Mouse (Mus musculus): ENCODE measurements at regions not wholly inside any gene's neighbourhood (a gene's known extent, or its start where the extent isn't known, plus 50 kb on each side); places are given as distances from the start of the nearest gene placed in this dataset.

DNA sequence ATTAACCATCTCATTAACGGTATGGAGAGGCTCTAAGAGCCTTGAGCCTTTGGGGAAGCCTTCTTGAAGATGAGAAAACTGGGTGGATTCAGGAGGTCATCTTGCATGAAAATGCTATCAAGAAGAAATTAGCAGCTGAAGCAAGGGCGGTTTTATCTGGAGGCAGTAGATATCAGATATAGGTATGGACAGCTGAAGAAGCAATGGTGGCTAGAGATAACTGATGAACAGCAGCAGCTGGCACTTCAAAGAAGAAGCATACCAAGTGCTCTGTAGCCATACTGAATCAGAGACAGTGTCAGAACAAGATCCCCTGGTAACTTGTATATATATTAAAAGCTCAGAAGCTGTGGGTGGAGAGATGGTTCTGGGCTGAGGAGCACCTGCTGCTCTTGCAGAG is 73.2 kb downstream of the P2ry1 start:
- WGBS = 81% methylated on average over 2 of the region's 2 CpGs
- TF ChIP-seq POLR2A (IDR thresholded peaks at IDR 0.05; ENCODE audit: low read depth, low read length) (no peak), CTCF (IDR thresholded peaks at IDR 0.05; ENCODE audit: extremely low read depth, insufficient read depth, insufficient read length, insufficient replicate concordance) (no peak)

DNA sequence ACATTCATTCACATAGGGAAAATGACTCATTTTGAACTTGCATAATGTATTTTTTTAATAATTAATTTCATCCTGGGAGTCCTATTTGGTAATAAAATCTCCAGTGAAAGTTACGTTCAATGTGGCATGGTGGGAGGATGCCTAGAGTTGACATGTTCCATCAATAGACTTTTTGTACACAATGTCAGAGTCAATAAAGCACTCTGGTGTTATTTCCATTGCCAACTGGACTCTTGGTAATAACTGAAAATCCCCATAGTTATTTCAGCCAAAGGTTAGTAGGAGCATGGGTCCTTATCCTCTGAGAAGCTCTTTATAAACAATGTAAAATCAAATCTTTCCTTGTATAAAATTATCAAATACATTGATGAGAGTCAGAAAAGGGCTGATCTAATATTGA is 87.3 kb downstream of the P2ry1 start:
- no peak for DNase-seq (ENCODE audit: low read depth in 1 of 2, low spot score in 2 of 2)
- 95% methylated on average over 1 of the region's 1 CpGs for WGBS

More for the DNA sequence above, 73.2 kb downstream of the P2ry1 start:
- H3K27me3 ChIP-seq (ENCODE audit: control insufficient read depth, insufficient read depth, low read length) = no peaks in the 10 kb centered on the region
- no peaks in the 10 kb centered on the region for H3K36me3 ChIP-seq (ENCODE audit: control insufficient read depth, insufficient read depth, low read length)
- no peak overlapping the region for H3K27ac ChIP-seq (ENCODE audit: insufficient read depth, low read length)
- no peak overlapping the region for H3K4me3 ChIP-seq (ENCODE audit: extremely low read depth, insufficient read depth, insufficient read length)
- no peak for DNase-seq (ENCODE audit: low read depth in 1 of 2, low spot score in 2 of 2)
- H3K4me1 ChIP-seq (ENCODE audit: control insufficient read depth, insufficient read depth, insufficient read length) = no peaks in the 10 kb centered on the region

DNA sequence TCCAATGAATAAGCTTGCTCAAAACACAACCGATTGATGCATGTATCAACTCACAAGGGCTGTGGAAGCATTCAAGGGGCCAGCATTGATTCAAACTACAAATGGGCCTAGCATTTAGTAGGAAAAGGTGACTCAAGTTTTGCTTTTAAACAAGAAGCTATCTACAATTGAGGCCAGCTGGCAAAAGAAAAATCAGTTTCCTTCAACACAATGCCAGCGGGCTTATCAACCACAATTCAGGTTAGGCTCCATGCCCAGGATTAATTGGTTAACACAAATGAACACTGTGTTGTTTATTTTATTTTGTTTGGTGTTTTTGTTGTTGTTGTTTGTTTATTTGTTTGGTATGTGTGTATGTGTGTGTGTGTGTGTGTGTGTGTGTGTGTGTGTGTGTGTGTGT is 89.4 kb downstream of the P2ry1 start:
- H3K27ac ChIP-seq (ENCODE audit: insufficient read depth, low read length) = no peak overlapping the region
- H3K36me3 ChIP-seq (ENCODE audit: control insufficient read depth, insufficient read depth, low read length) = no peaks in the 10 kb centered on the region
- H3K4me1 ChIP-seq (ENCODE audit: control insufficient read depth, insufficient read depth, insufficient read length) = no peaks in the 10 kb centered on the region
- WGBS = 89% methylated on average over 2 of the region's 2 CpGs
- TF ChIP-seq CTCF (IDR thresholded peaks at IDR 0.05; ENCODE audit: extremely low read depth, insufficient read depth, insufficient read length, insufficient replicate concordance) (no peak), POLR2A (IDR thresholded peaks at IDR 0.05; ENCODE audit: low read depth, low read length) (no peak)
- no peak overlapping the region for H3K4me3 ChIP-seq (ENCODE audit: extremely low read depth, insufficient read depth, insufficient read length)
- no peaks in the 10 kb centered on the region for H3K27me3 ChIP-seq (ENCODE audit: control insufficient read depth, insufficient read depth, low read length)
- DNase-seq (ENCODE audit: low read depth in 1 of 2, low spot score in 2 of 2) = no peak

More for the DNA sequence above, 87.3 kb downstream of the P2ry1 start:
- no peak overlapping the region for H3K27ac ChIP-seq (ENCODE audit: insufficient read depth, low read length)
- H3K27me3 ChIP-seq (ENCODE audit: control insufficient read depth, insufficient read depth, low read length) = no peaks in the 10 kb centered on the region
- H3K36me3 ChIP-seq (ENCODE audit: control insufficient read depth, insufficient read depth, low read length) = no peaks in the 10 kb centered on the region
- H3K4me3 ChIP-seq (ENCODE audit: extremely low read depth, insufficient read depth, insufficient read length) = no peak overlapping the region
- no peak for TF ChIP-seq CTCF (IDR thresholded peaks at IDR 0.05; ENCODE audit: extremely low read depth, insufficient read depth, insufficient read length, insufficient replicate concordance)
- TF ChIP-seq POLR2A (IDR thresholded peaks at IDR 0.05; ENCODE audit: low read depth, low read length) = no peak
- H3K4me1 ChIP-seq (ENCODE audit: control insufficient read depth, insufficient read depth, insufficient read length) = no peaks in the 10 kb centered on the region

DNA sequence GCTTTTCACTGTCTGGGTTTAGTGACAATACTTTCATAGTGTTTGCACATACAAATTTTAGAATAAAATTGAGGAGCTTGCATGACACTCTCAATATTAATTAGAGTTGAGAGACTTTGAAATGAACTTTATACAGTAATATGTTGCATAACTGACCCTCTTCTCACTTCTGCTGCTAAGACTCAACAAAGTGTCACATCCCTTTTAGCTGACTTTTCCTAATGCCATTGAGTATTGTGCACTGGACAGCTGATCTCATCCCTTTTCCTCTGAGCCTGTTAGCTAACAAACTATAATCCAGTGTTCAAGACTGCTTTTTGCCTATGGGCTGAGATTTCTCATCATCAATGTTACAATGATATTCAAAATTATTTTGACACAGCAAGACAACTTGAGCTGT is 113.8 kb downstream of the P2ry1 start:
- TF ChIP-seq CTCF (IDR thresholded peaks at IDR 0.05; ENCODE audit: extremely low read depth, insufficient read depth, insufficient read length, insufficient replicate concordance) (no peak), POLR2A (IDR thresholded peaks at IDR 0.05; ENCODE audit: low read depth, low read length) (no peak)
- Histone ChIP-seq H3K27ac (ENCODE audit: insufficient read depth, low read length) (no peak overlapping the region), H3K27me3 (ENCODE audit: control insufficient read depth, insufficient read depth, low read length) (no peaks in the 10 kb centered on the region), H3K4me3 (ENCODE audit: extremely low read depth, insufficient read depth, insufficient read length) (no peak overlapping the region), H3K36me3 (ENCODE audit: control insufficient read depth, insufficient read depth, low read length) (no peaks in the 10 kb centered on the region), H3K4me1 (ENCODE audit: control insufficient read depth, insufficient read depth, insufficient read length) (no peaks in the 10 kb centered on the region)
- no peak for DNase-seq (ENCODE audit: low read depth in 1 of 2, low spot score in 2 of 2)

DNA sequence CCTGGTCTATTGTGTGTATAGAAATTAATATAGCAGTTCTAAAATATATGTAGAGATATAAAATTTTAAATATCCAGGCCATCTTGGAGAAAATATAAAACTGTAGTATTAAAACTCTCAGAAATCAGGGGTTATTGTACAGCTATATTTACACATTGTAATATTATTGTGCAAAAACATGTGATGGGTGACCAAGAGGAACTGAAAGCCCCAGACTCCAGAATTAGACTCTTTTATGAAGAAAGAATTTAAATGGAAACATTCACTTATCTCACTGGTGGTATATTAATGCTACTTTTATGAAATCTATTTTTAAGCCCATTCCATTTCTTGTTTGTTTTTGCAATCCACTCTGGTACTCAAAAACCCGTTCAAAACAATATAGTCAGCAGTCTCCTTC is 130.5 kb downstream of the P2ry1 start:
- 34% methylated on average over 1 of the region's 1 CpGs for WGBS
- no peaks in the 10 kb centered on the region for H3K4me1 ChIP-seq (ENCODE audit: control insufficient read depth, insufficient read depth, insufficient read length)
- no peak overlapping the region for H3K27ac ChIP-seq (ENCODE audit: insufficient read depth, low read length)
- no peak for DNase-seq (ENCODE audit: low read depth in 1 of 2, low spot score in 2 of 2)
- no peaks in the 10 kb centered on the region for H3K27me3 ChIP-seq (ENCODE audit: control insufficient read depth, insufficient read depth, low read length)
- H3K36me3 ChIP-seq (ENCODE audit: control insufficient read depth, insufficient read depth, low read length) = no peaks in the 10 kb centered on the region
- no peak for TF ChIP-seq POLR2A (IDR thresholded peaks at IDR 0.05; ENCODE audit: low read depth, low read length)
- TF ChIP-seq CTCF (IDR thresholded peaks at IDR 0.05; ENCODE audit: extremely low read depth, insufficient read depth, insufficient read length, insufficient replicate concordance) = no peak
- no peak overlapping the region for H3K4me3 ChIP-seq (ENCODE audit: extremely low read depth, insufficient read depth, insufficient read length)

DNA sequence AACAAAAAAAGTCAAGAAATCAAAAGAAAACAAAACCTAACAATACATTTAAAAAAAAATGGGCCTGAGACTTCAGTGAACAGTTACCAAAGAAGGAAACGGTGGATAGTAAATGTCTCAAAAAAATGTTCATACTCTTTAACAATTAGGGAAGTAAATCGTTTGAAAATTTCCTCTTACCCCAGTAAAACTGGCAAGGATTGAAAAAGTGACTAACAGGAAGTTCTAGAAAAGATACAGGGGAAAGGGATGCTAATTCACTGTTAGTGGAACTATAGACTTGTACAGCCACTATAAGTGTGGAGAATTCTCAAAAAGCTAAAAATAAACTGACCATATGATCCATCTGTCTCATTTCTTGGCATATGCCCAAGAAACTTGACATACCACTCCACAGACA is 151.5 kb downstream of the P2ry1 start:
- H3K27ac ChIP-seq (ENCODE audit: insufficient read depth, low read length) = no peak overlapping the region
- no peaks in the 10 kb centered on the region for H3K36me3 ChIP-seq (ENCODE audit: control insufficient read depth, insufficient read depth, low read length)
- H3K4me3 ChIP-seq (ENCODE audit: extremely low read depth, insufficient read depth, insufficient read length) = no peak overlapping the region
- H3K27me3 ChIP-seq (ENCODE audit: control insufficient read depth, insufficient read depth, low read length) = no peaks in the 10 kb centered on the region
- no peak for DNase-seq (ENCODE audit: low read depth in 1 of 2, low spot score in 2 of 2)
- no peak for TF ChIP-seq POLR2A (IDR thresholded peaks at IDR 0.05; ENCODE audit: low read depth, low read length)
- no peak for TF ChIP-seq CTCF (IDR thresholded peaks at IDR 0.05; ENCODE audit: extremely low read depth, insufficient read depth, insufficient read length, insufficient replicate concordance)
- 9% methylated on average over 2 of the region's 2 CpGs for WGBS
- no peaks in the 10 kb centered on the region for H3K4me1 ChIP-seq (ENCODE audit: control insufficient read depth, insufficient read depth, insufficient read length)

DNA sequence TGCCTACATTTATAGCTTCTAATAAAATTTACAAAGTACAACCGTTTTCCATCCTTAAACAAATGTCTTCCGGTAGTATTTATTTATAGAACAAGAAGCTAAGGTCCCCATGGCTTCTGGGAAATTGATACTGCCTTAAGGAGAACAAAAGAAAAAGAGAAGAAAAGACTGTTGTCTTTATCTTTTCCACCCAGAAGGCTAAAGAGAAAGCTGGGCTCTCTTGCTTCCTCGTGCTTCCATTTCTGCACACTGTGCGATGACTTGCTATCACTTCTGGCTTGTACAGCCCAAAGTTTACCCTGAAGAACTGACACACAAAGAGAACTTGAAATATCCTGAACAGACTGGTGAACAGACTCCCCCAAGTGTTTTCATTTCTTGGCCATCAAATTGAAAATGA is 157.2 kb downstream of the P2ry1 start:
- no peak for DNase-seq (ENCODE audit: low read depth in 1 of 2, low spot score in 2 of 2)
- Histone ChIP-seq H3K27ac (ENCODE audit: insufficient read depth, low read length) (no peak overlapping the region), H3K27me3 (ENCODE audit: control insufficient read depth, insufficient read depth, low read length) (no peaks in the 10 kb centered on the region), H3K36me3 (ENCODE audit: control insufficient read depth, insufficient read depth, low read length) (no peaks in the 10 kb centered on the region), H3K4me3 (ENCODE audit: extremely low read depth, insufficient read depth, insufficient read length) (no peak overlapping the region), H3K4me1 (ENCODE audit: control insufficient read depth, insufficient read depth, insufficient read length) (no peaks in the 10 kb centered on the region)
- 46% methylated on average over 4 of the region's 4 CpGs for whole genome bisulfite sequencing
- no peak for TF ChIP-seq CTCF (IDR thresholded peaks at IDR 0.05; ENCODE audit: extremely low read depth, insufficient read depth, insufficient read length, insufficient replicate concordance)
- no peak for TF ChIP-seq POLR2A (IDR thresholded peaks at IDR 0.05; ENCODE audit: low read depth, low read length)
